Mouse (Mus musculus): ENCODE data around the gene Mettl27. TPM values are rescaled to one million over a fixed set of nuclear protein-coding genes. Genes with fewer than 3 reads are reported as not detected.
"Not testable (repeated sequence)": the region's sequence is repeated elsewhere in the genome, so short reads cannot be mapped to it uniquely, and the experiment has no call there.

Gene Mettl27
- total RNA-seq, 2 experiments from 2014 or later = 7.5 to 8.6 TPM

GRCm38 (mm10) chr5:134919097-134919496, 13.1 kb upstream of the Mettl27 start:
- DNase-seq (ENCODE audit: low spot score in 2 of 2) = no peak

DNA sequence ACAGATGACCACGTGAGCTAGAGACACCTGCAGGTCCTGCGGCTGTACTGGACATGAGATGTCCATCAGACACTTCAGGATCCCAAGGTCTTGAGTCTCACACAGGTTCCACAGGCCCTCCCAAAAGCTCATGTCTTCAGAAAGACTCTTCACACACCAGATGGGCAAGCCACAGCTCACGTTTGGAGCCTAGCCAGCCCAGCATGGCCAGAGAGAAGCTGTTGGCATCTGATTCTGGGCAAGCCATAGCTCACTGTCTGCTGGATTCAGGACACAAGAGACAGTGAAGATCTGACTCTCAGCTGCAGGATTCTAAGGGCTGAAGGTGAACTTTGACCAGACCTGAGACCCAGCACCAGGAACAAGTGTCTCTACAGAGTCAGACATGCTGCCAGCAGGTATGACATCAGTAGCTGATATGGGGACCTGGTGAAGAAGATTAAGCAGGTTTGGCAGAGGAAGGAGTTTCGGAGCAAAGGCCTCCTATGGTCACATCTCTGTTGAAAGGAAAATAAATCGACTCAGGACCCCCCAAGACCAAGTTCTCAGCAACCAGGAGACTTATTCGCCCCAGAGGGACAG, 12.0 kb upstream of the Mettl27 start:
- no peak for DNase-seq (ENCODE audit: low spot score in 2 of 2)

DNA sequence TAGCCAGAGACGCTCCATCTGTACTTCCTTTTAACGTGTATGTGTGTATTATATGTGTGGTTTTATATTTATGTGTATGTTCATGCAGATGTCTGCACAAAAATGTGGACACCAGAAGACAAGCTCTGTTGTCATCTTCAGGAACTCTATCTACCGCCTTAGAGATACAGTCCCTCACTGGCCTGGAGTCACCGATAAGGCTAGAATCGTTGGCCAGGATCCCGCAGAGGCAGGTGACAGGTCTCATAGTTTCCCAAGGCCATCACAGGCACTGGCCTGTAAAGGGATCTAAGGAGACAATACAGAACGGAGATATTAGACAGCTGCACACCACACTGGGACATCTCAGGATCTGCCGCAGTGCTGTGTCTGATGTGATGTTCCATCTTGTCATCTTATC, 11.1 kb upstream of the Mettl27 start:
- DNase-seq (ENCODE audit: low spot score in 2 of 2) = no peak

DNA sequence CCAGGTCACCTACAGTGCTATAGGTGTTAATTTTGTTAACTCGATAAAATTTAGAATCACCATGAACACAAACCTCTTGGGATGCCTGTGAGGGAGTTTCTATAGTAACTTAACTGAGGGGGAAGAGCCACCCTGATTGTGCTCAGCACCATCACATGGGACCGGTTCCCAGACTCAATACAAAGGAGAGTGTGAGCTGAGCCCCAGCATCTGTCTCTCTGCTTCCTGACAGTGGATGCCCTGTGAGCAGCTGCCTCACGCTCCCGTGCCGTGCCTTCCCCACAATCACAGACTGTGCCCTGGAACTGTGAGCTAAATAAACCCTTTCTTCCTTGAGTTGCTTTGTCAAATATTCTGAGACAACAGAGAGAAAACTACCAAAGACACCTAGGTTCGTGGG, 9.0 kb upstream of the Mettl27 start:
- DNase-seq (ENCODE audit: low spot score in 2 of 2) = no peak

GRCm38 (mm10) chr5:134926726-134927125, 5.4 kb upstream of the Mettl27 start:
- no peak for DNase-seq (ENCODE audit: low spot score in 2 of 2)

GRCm38 (mm10) chr5:134929988-134930387, 2.2 kb upstream of the Mettl27 start:
- no peak for DNase-seq (ENCODE audit: low spot score in 2 of 2)

- peak in 1 of 2 experiments; percentile 59 for DNase-seq (ENCODE audit: low spot score in 2 of 2)
Measured at GRCm38 (mm10) chr5:134932903-134933276, 722 bp downstream of the Mettl27 start.

- no peak for DNase-seq (ENCODE audit: low spot score in 2 of 2)
Measured at GRCm38 (mm10) chr5:134933281-134933680, 1.1 kb downstream of the Mettl27 start.

- not testable (repeated sequence) for DNase-seq (ENCODE audit: low spot score in 2 of 2)
Measured at GRCm38 (mm10) chr5:134933686-134934085, 1.5 kb downstream of the Mettl27 start.

DNA sequence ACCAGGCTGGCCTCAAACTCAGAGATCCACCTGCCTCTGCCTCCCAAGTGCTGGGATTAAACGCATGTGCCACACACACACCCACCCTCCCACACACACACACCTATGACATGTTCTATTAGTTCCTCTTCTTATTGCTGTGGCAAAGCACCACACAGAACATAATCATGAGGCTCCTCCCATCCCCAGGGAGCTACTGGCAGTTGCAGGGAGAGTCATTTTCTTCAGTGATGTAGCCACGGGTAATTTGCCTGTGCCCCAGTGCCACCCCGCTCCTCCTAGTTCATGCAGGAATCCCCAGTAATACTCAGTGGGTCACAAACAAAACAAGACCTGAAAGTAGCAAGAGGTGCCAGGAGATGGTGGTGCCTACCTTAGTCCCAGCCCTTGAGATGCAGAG, 2.5 kb downstream of the Mettl27 start:
- DNase-seq (ENCODE audit: low spot score in 2 of 2) = no peak

GRCm38 (mm10) chr5:134936051-134936450, 3.9 kb downstream of the Mettl27 start:
- DNase-seq (ENCODE audit: low spot score in 2 of 2) = no peak

- DNase-seq (ENCODE audit: low spot score in 2 of 2) = no peak
Measured at GRCm38 (mm10) chr5:134936626-134937185, 4.5 kb downstream of the Mettl27 start.

DNA sequence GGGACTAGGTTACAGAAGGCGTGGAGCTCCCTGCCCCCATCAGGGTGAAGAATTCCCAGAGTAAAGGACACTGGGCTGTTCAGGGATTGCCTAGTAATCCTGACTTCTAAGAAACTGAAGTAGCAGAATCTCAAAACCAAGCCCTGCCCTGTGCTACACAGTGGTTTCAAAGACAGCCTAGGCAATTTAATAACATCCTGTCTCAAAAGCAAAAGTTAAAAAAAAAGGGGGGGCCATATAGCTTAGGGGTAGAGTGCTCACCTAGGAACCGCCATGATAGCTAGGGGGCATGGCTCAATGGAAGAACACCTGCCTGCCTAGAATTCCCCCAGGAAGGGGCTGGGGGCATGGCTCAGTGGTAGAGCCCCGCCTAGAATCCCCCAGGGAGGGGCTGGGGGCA, 6.9 kb downstream of the Mettl27 start:
- no peak for DNase-seq (ENCODE audit: low spot score in 2 of 2)

DNA sequence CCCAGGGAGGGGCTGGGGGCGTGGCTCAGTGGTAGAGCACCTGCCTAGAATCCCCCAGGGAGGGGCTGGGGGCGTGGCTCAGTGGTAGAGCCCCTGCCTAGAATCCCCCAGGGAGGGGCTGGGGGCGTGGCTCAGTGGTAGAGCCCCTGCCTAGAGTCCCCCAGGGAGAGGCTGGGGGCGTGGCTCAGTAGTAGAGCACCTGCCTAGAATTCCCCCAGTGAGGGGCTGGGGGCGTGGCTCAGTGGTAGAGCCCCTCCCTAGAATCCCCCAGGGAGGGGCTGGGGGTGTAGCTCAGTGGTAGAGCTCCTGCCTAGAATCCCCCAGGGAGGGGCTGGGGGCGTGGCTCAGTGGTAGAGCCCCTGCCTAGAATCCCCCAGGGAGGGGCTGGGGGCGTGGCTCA, 7.4 kb downstream of the Mettl27 start:
- DNase-seq (ENCODE audit: low spot score in 2 of 2) = not testable (repeated sequence)

- DNase-seq (ENCODE audit: low spot score in 2 of 2) = no peak
Measured at GRCm38 (mm10) chr5:134941472-134942209, 9.5 kb downstream of the Mettl27 start.

GRCm38 (mm10) chr5:134942740-134943139, 10.6 kb downstream of the Mettl27 start:
- DNase-seq (ENCODE audit: low spot score in 2 of 2) = no peak

DNA sequence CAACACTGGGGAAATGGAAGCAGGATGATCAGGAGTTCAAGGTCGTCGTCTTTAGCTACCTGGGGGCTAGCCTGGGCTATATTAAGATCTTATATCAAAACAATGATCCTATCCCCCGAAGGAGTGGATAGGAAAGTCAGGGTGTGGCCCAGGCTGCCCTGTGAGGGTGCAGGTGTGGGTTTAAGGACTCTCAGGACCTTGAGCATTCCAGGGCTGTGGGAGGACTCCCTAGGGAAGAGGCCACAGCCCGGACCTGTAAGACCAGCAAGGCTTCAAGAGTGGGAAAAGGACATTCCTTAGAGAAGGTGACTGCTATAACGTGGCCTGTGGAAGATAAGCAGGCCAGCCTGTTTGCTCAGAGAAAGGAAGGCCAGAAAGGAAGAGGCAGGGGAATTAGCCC, 12.0 kb downstream of the Mettl27 start:
- DNase-seq (ENCODE audit: low spot score in 2 of 2) = no peak

DNA sequence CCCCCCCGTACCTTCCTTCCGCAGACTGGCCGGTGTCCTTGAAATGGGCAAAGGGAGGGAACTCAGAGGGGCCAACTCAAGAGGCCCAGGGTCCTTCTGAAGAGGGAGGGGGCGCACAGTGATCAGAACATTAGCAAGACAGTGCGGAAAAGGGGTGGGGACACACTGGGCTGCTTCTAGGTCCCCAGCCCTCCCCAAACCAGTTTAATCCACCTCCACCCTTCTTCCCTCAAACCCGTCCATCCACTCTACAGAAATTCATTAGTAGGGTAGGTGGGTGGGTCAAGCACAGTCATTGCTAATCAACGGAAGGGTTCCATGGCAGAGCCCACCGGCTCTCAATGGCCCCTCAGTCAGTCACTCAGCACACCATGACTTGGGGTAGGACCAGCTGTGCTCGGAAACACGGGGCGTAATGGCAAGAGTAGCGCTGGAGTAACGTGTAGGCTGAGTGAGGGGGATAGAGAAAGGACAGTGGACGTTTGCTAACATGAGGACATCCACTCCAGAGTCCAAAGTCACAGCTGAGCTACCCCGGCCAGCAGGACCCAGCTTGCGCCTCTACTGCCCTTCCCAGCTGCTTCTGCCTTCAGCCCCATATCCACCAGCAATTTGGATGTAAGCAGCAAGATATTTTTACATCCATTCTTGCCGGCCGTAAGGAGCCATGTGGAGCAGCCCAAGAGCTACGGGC, 13.2 kb downstream of the Mettl27 start:
- DNase-seq (ENCODE audit: low spot score in 2 of 2) = no peak

GRCm38 (mm10) chr5:134946063-134946856, 14.1 kb downstream of the Mettl27 start:
- no peak for DNase-seq (ENCODE audit: low spot score in 2 of 2)

DNA sequence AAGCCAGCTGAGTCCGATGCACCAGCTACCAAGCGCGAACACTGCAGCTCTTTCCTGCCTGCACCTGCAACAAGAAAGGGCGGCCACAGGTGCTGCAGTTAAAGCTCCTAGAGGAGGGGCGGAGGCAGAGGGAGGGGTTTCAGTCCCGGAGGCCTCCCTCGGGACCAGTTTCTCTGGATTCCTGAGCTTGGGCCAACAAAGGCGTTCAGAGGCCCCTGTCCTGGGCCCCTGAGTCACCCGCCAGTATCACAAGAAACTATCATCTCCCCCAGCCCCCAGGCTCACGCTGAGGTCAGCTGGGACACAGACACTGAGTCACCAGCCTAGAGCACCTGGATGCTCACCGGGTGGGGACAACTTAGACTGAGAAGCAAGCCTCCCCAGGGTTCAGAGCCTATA, 14.7 kb downstream of the Mettl27 start, which contains the start of gene Cldn4:
Gene Cldn4, minus strand, starts transcription at position 78 of the 399 bp plus-strand sequence.
- no peak for DNase-seq (ENCODE audit: low spot score in 2 of 2)

DNA sequence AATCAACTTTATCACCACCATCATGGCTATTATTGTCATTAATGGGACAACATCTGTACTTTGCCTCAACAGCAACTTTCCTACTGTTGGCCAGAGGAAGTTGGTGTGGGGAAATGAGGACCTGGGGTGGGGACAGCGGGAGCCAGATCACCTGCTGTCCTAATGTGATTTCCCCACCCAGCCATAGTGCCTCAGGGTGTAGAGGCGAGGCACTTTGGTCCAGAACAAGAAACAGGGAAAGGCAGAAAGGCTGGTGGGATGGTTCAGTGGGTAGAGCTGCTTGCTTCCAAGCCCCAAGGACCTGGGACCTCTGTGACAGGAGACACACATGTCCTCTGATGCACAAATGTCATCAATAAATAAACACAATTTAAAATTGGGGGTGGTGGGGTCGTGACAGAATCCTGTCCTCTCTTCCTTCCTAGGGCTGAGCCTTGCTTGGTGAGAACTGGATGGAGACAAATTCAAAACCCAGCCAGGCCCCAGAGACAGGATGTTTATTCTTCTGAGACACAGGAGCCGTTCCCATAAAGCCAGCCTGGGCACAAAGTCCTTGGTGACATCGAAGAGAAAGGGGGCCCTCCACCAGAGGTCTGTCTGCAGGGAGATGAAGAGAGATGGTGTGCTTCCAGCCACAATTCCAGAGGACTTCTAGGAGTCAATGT, 15.4 kb downstream of the Mettl27 start:
- no peak for DNase-seq (ENCODE audit: low spot score in 2 of 2)

Measured in layer of hippocampus, adult 18-20 months (tissue).